Mouse (Mus musculus): Measurements from ENCODE around the gene Olfr1219.

DNA sequence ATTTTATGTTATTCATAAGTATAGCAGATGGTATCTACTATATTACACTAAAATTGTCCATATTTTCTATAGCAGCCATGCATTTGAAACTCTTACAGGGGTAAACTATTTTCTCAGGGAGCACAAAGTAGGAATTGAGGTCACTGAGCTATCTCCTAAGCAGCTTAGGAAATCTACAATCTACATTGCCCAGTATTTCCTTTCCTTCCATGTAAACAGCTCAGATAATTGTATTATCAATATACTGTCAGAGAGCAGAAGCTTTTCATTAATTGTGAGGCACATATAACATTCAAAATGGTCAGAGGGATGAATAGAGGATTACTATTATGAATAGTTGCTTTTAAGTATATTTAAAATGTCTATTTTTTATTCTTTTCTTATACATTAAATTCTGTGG, 1.8 kb downstream of the Olfr1219 start:
- TF ChIP-seq CTCF (IDR thresholded peaks at IDR 0.05) (no peak), POLR2A (IDR thresholded peaks at IDR 0.05; ENCODE audit: insufficient read depth, low read depth, low read length) (no peak), EP300 (IDR thresholded peaks at IDR 0.05; ENCODE audit: insufficient read depth, low read depth, low read length) (no peak)
